Mouse (Mus musculus): ENCODE data around the gene Rc3h1. TPM values are rescaled to one million over a fixed set of nuclear protein-coding genes. Genes with fewer than 3 reads are reported as not detected.

The Rc3h1 gene
- polyA plus RNA-seq (2014; fragmentation: Illumina TruSeq; extraction: RNeasy Lipid Tissue Mini Kit (QIAGEN cat#74804)): 56.6 TPM

GRCm38 (mm10) chr1:160906057-160906557, at the start of gene Rc3h1:
Gene Rc3h1, plus strand, starts transcription at chr1:160906418.

DNA sequence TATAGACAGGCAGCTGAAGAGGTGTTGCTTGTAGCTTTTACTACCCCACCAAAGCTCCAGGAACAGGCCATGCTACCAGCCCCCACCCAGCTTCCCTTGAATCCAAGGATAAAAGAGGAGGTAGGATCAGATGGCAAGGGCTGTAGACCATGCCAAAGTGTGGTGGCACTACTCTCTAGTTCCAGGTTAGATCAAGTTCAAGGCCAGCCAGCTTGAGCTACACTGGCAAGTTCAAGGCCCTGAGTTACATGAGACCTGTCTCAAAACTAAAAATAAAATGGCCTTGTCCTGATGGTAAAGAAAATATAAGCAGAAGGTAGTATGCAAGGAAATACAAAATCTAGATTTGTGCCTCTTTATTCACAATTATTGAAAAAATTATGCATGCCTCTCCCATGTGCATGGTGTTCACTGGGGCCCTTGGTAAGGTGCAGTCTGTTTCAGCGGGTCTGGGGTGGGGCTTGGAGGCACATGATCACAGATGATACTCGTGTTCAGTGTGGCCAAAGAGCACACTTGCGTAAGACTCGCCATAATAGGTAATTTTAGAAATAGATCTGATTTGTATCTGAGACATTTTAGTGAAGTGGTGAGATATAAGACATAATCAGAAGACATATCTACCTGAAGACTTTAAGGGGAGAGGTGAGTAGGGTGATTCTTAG, 72.0 kb downstream of the Rc3h1 start, which contains the start of gene Serpinc1:
TSS of gene Serpinc1 (plus strand) at position 515 of the 665 bp plus-strand sequence.

Other genes with a start within 250 kb of the Rc3h1 start
- gene Rabgap1l, start 113.2 kb upstream of the Rc3h1 start, polyA plus RNA-seq (2014; fragmentation: Illumina TruSeq; extraction: RNeasy Lipid Tissue Mini Kit (QIAGEN cat#74804)): 181 TPM
- 4.4 TPM for gene Serpinc1, start 72.2 kb downstream of the Rc3h1 start, polyA plus RNA-seq (2014; fragmentation: Illumina TruSeq; extraction: RNeasy Lipid Tissue Mini Kit (QIAGEN cat#74804))
- 20.8 TPM for gene Zbtb37, start 128.4 kb downstream of the Rc3h1 start, polyA plus RNA-seq (2014; fragmentation: Illumina TruSeq; extraction: RNeasy Lipid Tissue Mini Kit (QIAGEN cat#74804))
- gene Dars2, start 164.2 kb downstream of the Rc3h1 start, polyA plus RNA-seq (2014; fragmentation: Illumina TruSeq; extraction: RNeasy Lipid Tissue Mini Kit (QIAGEN cat#74804)): 14.6 TPM
- gene Cenpl, start 164.3 kb downstream of the Rc3h1 start, polyA plus RNA-seq (2014; fragmentation: Illumina TruSeq; extraction: RNeasy Lipid Tissue Mini Kit (QIAGEN cat#74804)): 21.6 TPM
- gene Klhl20, start 225.1 kb downstream of the Rc3h1 start, polyA plus RNA-seq (2014; fragmentation: Illumina TruSeq; extraction: RNeasy Lipid Tissue Mini Kit (QIAGEN cat#74804)): 39.4 TPM
- 2.0 TPM for gene Ankrd45, start 236.3 kb downstream of the Rc3h1 start, polyA plus RNA-seq (2014; fragmentation: Illumina TruSeq; extraction: RNeasy Lipid Tissue Mini Kit (QIAGEN cat#74804))

Measured in ovary, adult 10 weeks (tissue).